Mouse (Mus musculus) embryonic facial prominence, embryonic 13.5 days (tissue): ENCODE data around the gene D630036H23Rik. TPM values are rescaled to one million over a fixed set of nuclear protein-coding genes. Genes with fewer than 3 reads are reported as not detected.

ENCODE experiments used
- ATAC-seq: fragments of 200-750 bp; cut with Nextera tagmentation; 2 replicates; pipeline ENCODE4 v1.8.0; 2017; ENCODE audit warnings: low read depth; ENCODE audit not compliant: insufficient number of reproducible peaks, insufficient read depth, low FRiP score, low TSS enrichment
- H3K27ac ChIP-seq: fragments of 300-500 bp; sonication (generic); 2 replicates; pipeline ENCODE4 v1.5.1; 2015; ENCODE audit warnings: moderate library complexity, mild to moderate bottlenecking, inconsistent platforms
- H3K27me3 ChIP-seq: fragments of 300-500 bp; sonication (generic); 2 replicates; pipeline ENCODE4 v1.6.1; 2015; ENCODE audit warnings: mild to moderate bottlenecking, inconsistent platforms
- H3K36me3 ChIP-seq: fragments of 300-500 bp; sonication (generic); 2 replicates; pipeline ENCODE4 v1.6.1; 2015; ENCODE audit warnings: mild to moderate bottlenecking, inconsistent platforms
- H3K4me1 ChIP-seq: fragments of 300-500 bp; sonication (generic); 2 replicates; pipeline ENCODE4 v1.6.1; 2015; ENCODE audit warnings: inconsistent platforms
- H3K4me2 ChIP-seq: fragments of 300-500 bp; sonication (generic); 2 replicates; pipeline ENCODE4 v1.6.1; 2015; ENCODE audit warnings: moderate library complexity, mild to moderate bottlenecking, inconsistent platforms
- H3K4me3 ChIP-seq: fragments of 300-500 bp; sonication (generic); 2 replicates; pipeline ENCODE4 v1.5.1; 2015; ENCODE audit warnings: mild to moderate bottlenecking, inconsistent platforms
- H3K9ac ChIP-seq: fragments of 300-500 bp; sonication (generic); 2 replicates; pipeline ENCODE4 v1.6.1; 2015; ENCODE audit warnings: mild to moderate bottlenecking, inconsistent platforms
- H3K9me3 ChIP-seq: fragments of 300-500 bp; sonication (generic); 2 replicates; pipeline ENCODE4 v1.6.1; 2016; ENCODE audit warnings: inconsistent platforms
- WGBS: fragments of 180-500 bp; shearing (Covaris S2); methylation state at CpG from one replicate; pipeline ENCODE4 v1.1.7; 2015; ENCODE audit warnings: mixed read lengths; 5-methylcytosine and 5-hydroxymethylcytosine counted together
- polyA plus RNA-seq: library from polyadenylated mRNA; unstranded; fragments of >200 nt; fragmentation: Nextera tagmentation; extraction: Ambion mirVana; gene quantifications from 2 replicates; pipeline ENCODE4 v1.2.1, GENCODE M21; 2015

The D630036H23Rik gene
- polyA plus RNA-seq, 1 experiment from 2014 or later = 2.6 TPM

GRCm38 (mm10) chr12:36364013-36364412, 18.0 kb downstream of the D630036H23Rik start:
- Histone ChIP-seq H3K9me3 (no peaks in the 10 kb centered on the region), H3K4me3 (no peak overlapping the region), H3K4me2 (no peak overlapping the region), H3K27ac (no peak overlapping the region), H3K27me3 (no peaks in the 10 kb centered on the region), H3K4me1 (no peaks in the 10 kb centered on the region), H3K36me3 (no peaks in the 10 kb centered on the region), H3K9ac (no peak overlapping the region)
- no peak for ATAC-seq
- WGBS = 92% methylated on average over 4 of the region's 4 CpGs

GRCm38 (mm10) chr12:36360693-36361092, 21.3 kb downstream of the D630036H23Rik start:
- WGBS = 92% methylated on average over 5 of the region's 5 CpGs
- no peak for ATAC-seq
- Histone ChIP-seq H3K36me3 (no peaks in the 10 kb centered on the region), H3K4me1 (no peaks in the 10 kb centered on the region), H3K9me3 (no peaks in the 10 kb centered on the region), H3K9ac (no peak overlapping the region), H3K4me3 (no peak overlapping the region), H3K27me3 (no peaks in the 10 kb centered on the region), H3K4me2 (no peak overlapping the region), H3K27ac (no peak overlapping the region)

- no peak overlapping the region for H3K4me2 ChIP-seq
- H3K4me3 ChIP-seq = no peak overlapping the region
- no peaks in the 10 kb centered on the region for H3K36me3 ChIP-seq
- WGBS = 69% methylated on average over 3 of the region's 3 CpGs
- no peak overlapping the region for H3K27ac ChIP-seq
- ATAC-seq = no peak
- no peaks in the 10 kb centered on the region for H3K27me3 ChIP-seq
- no peaks in the 10 kb centered on the region for H3K4me1 ChIP-seq
- H3K9ac ChIP-seq = no peak overlapping the region
- H3K9me3 ChIP-seq = no peaks in the 10 kb centered on the region
These were observed 21.9 kb downstream of the D630036H23Rik start for GRCm38 (mm10) chr12:36360064-36360463.

GRCm38 (mm10) chr12:36344131-36344530, 37.9 kb downstream of the D630036H23Rik start:
- H3K27me3 ChIP-seq = no peaks in the 10 kb centered on the region
- no peak overlapping the region for H3K4me3 ChIP-seq
- H3K36me3 ChIP-seq = no peaks in the 10 kb centered on the region
- H3K27ac ChIP-seq = no peak overlapping the region
- ATAC-seq = no peak
- H3K4me2 ChIP-seq = no peak overlapping the region
- no peaks in the 10 kb centered on the region for H3K4me1 ChIP-seq
- H3K9ac ChIP-seq = no peak overlapping the region
- WGBS = 25% methylated on average over 4 of the region's 4 CpGs
- no peaks in the 10 kb centered on the region for H3K9me3 ChIP-seq

- Histone ChIP-seq H3K9ac (no peak overlapping the region), H3K4me1 (0 out of 2 replicates have a peak, but pooled peaks cover 2% of the 10 kb centered on the region), H3K27ac (no peak overlapping the region), H3K36me3 (no peaks in the 10 kb centered on the region), H3K27me3 (no peaks in the 10 kb centered on the region), H3K4me2 (no peak overlapping the region), H3K9me3 (no peaks in the 10 kb centered on the region), H3K4me3 (no peak overlapping the region)
- 75% methylated on average over 9 of the region's 9 CpGs for WGBS
- no peak for ATAC-seq
These were observed 48.1 kb downstream of the D630036H23Rik start for GRCm38 (mm10) chr12:36333837-36334281.

- H3K27ac ChIP-seq = no peak overlapping the region
- no peak for ATAC-seq
- no peaks in the 10 kb centered on the region for H3K36me3 ChIP-seq
- H3K4me2 ChIP-seq = no peak overlapping the region
- H3K9me3 ChIP-seq = no peaks in the 10 kb centered on the region
- no peak overlapping the region for H3K4me3 ChIP-seq
- no peaks in the 10 kb centered on the region for H3K27me3 ChIP-seq
- 0 out of 2 replicates have a peak, but pooled peaks cover 2% of the 10 kb centered on the region for H3K4me1 ChIP-seq
- no peak overlapping the region for H3K9ac ChIP-seq
- WGBS = 85% methylated on average over 1 of the region's 1 CpGs
These were observed 49.3 kb downstream of the D630036H23Rik start for GRCm38 (mm10) chr12:36332676-36333075.

Other genes starting within 250 kb of the D630036H23Rik start
- 40.4 and 45.4 TPM in 2 replicates for gene Ankmy2, start 225.1 kb downstream of the D630036H23Rik start, polyA plus RNA-seq
- gene Bzw2, start 224.1 kb downstream of the D630036H23Rik start, polyA plus RNA-seq = 243 and 276 TPM in 2 replicates
- gene Lrrc72, start 128.8 kb downstream of the D630036H23Rik start, polyA plus RNA-seq = not detected in 2 replicates
- 180 and 202 TPM in 2 replicates for gene Sostdc1, start 68.0 kb downstream of the D630036H23Rik start, polyA plus RNA-seq
- 12.6 and 12.7 TPM in 2 replicates for gene Ispd, start 731 bp downstream of the D630036H23Rik start, polyA plus RNA-seq